Mouse (Mus musculus) MEL (cell line): Measurements from ENCODE around the gene Fbxo17.

Experiments
- CTCF ChIP-seq, 3 experiments: IDR thresholded peaks in 2 of 3; conservative IDR thresholded peaks in 1 of 3; 2 replicates each; pipeline ENCODE4 v1.5.1; 2011 to 2012; ENCODE audit warnings: low read length in 3 of 3, low read depth in 2 of 3, mild to moderate bottlenecking in 2 of 3, improper control_type of control experiment in 1 of 3, inconsistent platforms in 1 of 3, mixed read lengths in 1 of 3, moderate library complexity in 1 of 3; ENCODE audit not compliant: control insufficient read depth in 1 of 3, insufficient read depth in 1 of 3, poor library complexity in 1 of 3, severe bottlenecking in 1 of 3
- E2F4 ChIP-seq: IDR thresholded peaks from 2 replicates; pipeline ENCODE4 v1.6.1; 2011; ENCODE audit warnings: low read depth, low read length, improper control_type of control experiment, borderline replicate concordance
- JUND ChIP-seq: IDR thresholded peaks from 2 replicates; pipeline ENCODE4 v1.6.1; 2011; ENCODE audit warnings: low read depth, mild to moderate bottlenecking, improper control_type of control experiment, low read length
- KAT2A ChIP-seq: conservative IDR thresholded peaks from 2 replicates; pipeline ENCODE4 v1.6.1; 2012; ENCODE audit warnings: low read depth, low read length, improper control_type of control experiment, inconsistent platforms
- MAX ChIP-seq: IDR thresholded peaks from 2 replicates; pipeline ENCODE4 v1.6.1; 2011; ENCODE audit warnings: low read length, improper control_type of control experiment
- MXI1 ChIP-seq: IDR thresholded peaks from 2 replicates; pipeline ENCODE4 v1.6.1; 2011; ENCODE audit warnings: mild to moderate bottlenecking, low read depth, low read length, improper control_type of control experiment
- NRF1 ChIP-seq: IDR thresholded peaks from 2 replicates; pipeline ENCODE4 v1.6.1; 2014; ENCODE audit warnings: low read depth, mild to moderate bottlenecking, inconsistent platforms, low read length, improper control_type of control experiment, moderate library complexity; ENCODE audit not compliant: poor library complexity, insufficient read depth, severe bottlenecking
- POLR2A ChIP-seq, 2 experiments: IDR thresholded peaks; 2 replicates each; pipeline ENCODE4 v1.6.1; 2011 to 2012; ENCODE audit warnings: low read length in 2 of 2, mild to moderate bottlenecking in 2 of 2, control low read depth in 1 of 2, improper control_type of control experiment in 1 of 2, low read depth in 1 of 2, moderate library complexity in 1 of 2; ENCODE audit not compliant: control insufficient read depth in 1 of 2, insufficient read depth in 1 of 2, poor library complexity in 1 of 2
- POLR2AphosphoS5 ChIP-seq: IDR thresholded peaks from 2 replicates; pipeline ENCODE4 v1.6.1; 2012; ENCODE audit warnings: low read depth, borderline replicate concordance, mild to moderate bottlenecking, inconsistent platforms, low read length, moderate library complexity, mixed read lengths
- RCOR1 ChIP-seq: IDR thresholded peaks from 2 replicates; pipeline ENCODE4 v1.6.1; 2012; ENCODE audit warnings: low read depth, mild to moderate bottlenecking, inconsistent platforms, low read length, improper control_type of control experiment
- TAL1 ChIP-seq: IDR thresholded peaks from 2 replicates; pipeline ENCODE4 v1.6.1; 2012; ENCODE audit warnings: mild to moderate bottlenecking, inconsistent platforms, low read length, moderate library complexity, mixed read lengths
- TBP ChIP-seq: IDR thresholded peaks from 2 replicates; pipeline ENCODE4 v1.8.0; 2011; ENCODE audit warnings: low read depth, low read length, improper control_type of control experiment
- ZKSCAN1 ChIP-seq: IDR thresholded peaks from 2 replicates; pipeline ENCODE4 v1.6.1; 2012; ENCODE audit warnings: low read depth, mild to moderate bottlenecking, inconsistent platforms, low read length, improper control_type of control experiment, moderate library complexity
- ZMIZ1 ChIP-seq: IDR thresholded peaks from 2 replicates; pipeline ENCODE4 v1.6.1; 2012; ENCODE audit warnings: low read depth, mild to moderate bottlenecking, inconsistent platforms, low read length, improper control_type of control experiment, moderate library complexity

GRCm38 (mm10) chr7:28672276-28672675 lies 44.3 kb upstream of the Fbxo17 start:
- TF ChIP-seq POLR2A (IDR thresholded peaks at IDR 0.05; ENCODE audit: control insufficient read depth in 1 of 2, insufficient read depth in 1 of 2, low read depth in 1 of 2, low read length in 2 of 2, poor library complexity in 1 of 2) (no peak), CTCF (IDR thresholded peaks at IDR 0.05 in 2 of 3, conservative IDR thresholded peaks at IDR 0.05 in 1 of 3; ENCODE audit: control insufficient read depth in 1 of 3, insufficient read depth in 1 of 3, low read depth in 2 of 3, low read length in 3 of 3, poor library complexity in 1 of 3, severe bottlenecking in 1 of 3) (no peak), JUND (no peak), RCOR1 (no peak), ZMIZ1 (no peak), ZKSCAN1 (no peak), NRF1 (no peak), KAT2A (no peak), MAX (no peak), TAL1 (no peak), TBP (no peak), MXI1 (no peak), E2F4 (no peak), POLR2AphosphoS5 (no peak)
